Mouse (Mus musculus) adrenal gland, postnatal 25 days (tissue): ENCODE data around the gene Ttyh2. TPM values are rescaled to one million over a fixed set of nuclear protein-coding genes. Genes with fewer than 3 reads are reported as not detected.

Experiments
- DNase-seq: peaks from one replicate; pipeline ENCODE4 v3.0.0; 2021; ENCODE audit warnings: mixed read lengths
- total RNA-seq: library from RNA; stranded (reverse); gene quantifications from 2 replicates; pipeline ENCODE4 v1.2.3, GENCODE M21; 2021

Gene Ttyh2
- total RNA-seq, 1 experiment from 2014 or later = 145 TPM

DNA sequence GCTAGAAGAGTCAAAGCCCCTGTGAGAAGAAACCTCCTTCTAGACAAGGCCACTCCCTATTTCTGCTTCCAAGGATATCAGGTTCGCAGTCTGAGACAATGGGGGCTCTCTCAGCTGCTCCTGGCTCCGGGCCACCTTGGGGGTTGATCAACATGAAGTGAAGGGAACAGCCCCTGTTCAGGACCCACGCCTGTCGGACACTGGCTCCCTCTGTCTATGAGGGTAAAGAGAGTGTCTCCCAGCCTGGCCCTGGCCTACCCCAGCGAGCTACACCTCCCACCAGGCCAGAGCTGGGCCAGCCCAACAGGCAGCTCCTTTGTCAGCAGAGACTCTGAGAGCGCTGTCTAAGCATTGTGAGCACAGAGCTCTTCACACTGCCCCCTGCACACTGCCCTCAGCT, 94.7 kb downstream of the Ttyh2 start:
- no peak for DNase-seq

Other genes with a start within 250 kb of the Ttyh2 start
- gene Rpl38, start 6.9 kb upstream of the Ttyh2 start, total RNA-seq = 1,060 and 1,162 TPM in 2 replicates
- gene Dnaic2, start 52.0 kb downstream of the Ttyh2 start, total RNA-seq = 0.67 and 1.2 TPM in 2 replicates
- gene Kif19a, start 90.0 kb downstream of the Ttyh2 start, total RNA-seq = 0.43 TPM in 1 of 2 replicates, not detected in the other
- not detected in 2 replicates for gene Btbd17, start 120.5 kb downstream of the Ttyh2 start, total RNA-seq
- not detected in 2 replicates for gene Gpr142, start 123.5 kb downstream of the Ttyh2 start, total RNA-seq
- gene Gprc5c, start 175.7 kb downstream of the Ttyh2 start, total RNA-seq = 5.4 and 13.9 TPM in 2 replicates
- 0.76 and 0.95 TPM in 2 replicates for gene Cd300a, start 214.6 kb downstream of the Ttyh2 start, total RNA-seq